Mouse (Mus musculus): ENCODE results near the gene Tmsb4x.
A peak's percentile ranks its signal among the peaks of the same experiment; 100 is the strongest.

The Tmsb4x gene

DNA sequence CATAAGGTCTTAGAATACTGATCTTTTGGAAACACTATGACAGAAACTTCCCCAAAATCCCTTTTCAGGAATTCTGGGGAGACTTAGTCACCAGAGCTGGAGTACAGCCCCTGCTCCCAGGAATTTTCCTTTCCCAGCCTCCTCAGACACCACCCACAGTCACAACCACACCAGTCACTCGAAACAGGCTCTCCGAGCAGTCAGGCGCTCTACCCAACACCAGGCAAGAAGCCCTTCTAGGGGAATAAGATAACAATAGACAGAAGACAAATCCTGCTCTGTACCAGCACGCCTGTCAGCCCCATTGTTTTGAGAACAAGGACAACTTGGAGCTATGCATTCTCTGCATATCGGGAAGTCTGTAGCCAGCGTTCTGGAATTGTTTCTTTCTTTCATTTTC, 25.6 kb downstream of the Tmsb4x start:
- no peak for DNase-seq (ENCODE audit: low read depth in 2 of 2, low spot score in 2 of 2)

DNA sequence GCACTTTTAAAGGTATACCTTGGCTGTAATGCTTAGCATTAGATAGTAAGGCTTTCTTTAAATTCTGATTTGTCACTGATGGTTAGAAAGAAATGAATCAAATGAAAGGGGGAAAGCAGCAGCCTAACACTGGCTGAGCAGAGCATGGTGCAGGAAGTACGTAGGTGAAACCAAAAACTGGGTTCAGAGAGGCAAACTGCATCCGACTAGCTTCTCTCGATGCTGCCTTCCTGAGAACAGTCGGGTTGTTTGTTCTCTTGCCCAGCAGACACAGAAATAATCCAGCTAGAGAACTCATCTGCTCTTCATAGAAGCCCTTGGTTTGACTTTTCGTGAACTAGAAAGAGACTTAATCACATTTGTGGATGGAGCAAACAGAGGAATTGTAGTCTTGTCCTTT, 26.7 kb downstream of the Tmsb4x start:
- DNase-seq (ENCODE audit: low read depth in 2 of 2, low spot score in 2 of 2) = peak; percentile 49 to 55

DNA sequence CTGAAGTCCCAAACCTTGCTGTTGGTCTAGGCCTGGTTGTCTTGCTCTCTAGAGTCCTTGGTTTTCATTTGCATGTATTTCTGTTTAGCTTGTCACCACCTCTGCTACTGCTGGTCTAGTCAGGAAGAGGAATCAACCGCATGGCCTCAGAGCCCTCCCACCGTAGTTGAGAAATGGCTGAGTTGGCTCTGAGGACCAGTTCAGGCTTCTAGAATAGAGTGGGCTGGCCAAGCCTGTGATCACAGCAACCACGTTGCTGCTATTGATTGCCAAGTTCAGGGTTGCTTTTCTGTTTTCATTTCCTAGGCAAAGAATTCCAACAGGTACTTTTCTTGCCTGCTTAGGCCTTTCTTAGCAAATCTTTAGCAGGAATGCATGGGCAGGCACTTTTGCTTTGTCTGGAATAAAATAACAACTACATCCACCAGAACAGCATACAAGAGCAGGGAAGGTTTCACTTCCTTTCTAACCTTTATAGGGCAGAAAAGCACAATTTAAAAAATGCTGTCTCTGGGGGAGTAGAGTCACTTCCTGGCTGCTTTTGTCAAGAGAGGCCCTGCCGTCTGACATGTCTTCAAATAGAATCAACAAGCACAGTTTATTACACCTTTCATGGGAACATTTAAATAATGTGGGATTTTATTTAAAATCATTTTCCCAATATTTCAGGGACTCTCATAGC, 29.0 kb downstream of the Tmsb4x start:
- peak in 1 of 2 experiments; percentile 21 for DNase-seq (ENCODE audit: low read depth in 2 of 2, low spot score in 2 of 2)

DNA sequence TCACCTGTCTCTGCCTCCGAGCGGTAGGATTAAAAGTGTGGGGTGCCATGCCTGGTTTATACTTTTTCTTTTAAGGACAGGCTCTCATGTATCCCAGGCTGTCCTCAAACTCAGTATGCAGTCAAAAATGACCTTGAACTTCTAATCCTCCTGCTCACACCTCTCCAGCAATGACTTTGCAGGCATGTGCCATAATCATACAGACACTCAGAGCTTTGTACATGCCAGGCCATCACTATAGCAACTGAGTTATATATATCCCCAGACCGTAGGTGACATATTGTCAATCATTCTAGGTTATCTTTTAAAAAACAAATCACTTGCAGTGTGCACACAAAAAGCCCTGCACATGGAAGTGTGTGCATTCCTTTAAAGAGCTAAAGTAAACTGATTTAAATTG, 29.6 kb downstream of the Tmsb4x start:
- DNase-seq (ENCODE audit: low read depth in 2 of 2, low spot score in 2 of 2) = no peak

DNA sequence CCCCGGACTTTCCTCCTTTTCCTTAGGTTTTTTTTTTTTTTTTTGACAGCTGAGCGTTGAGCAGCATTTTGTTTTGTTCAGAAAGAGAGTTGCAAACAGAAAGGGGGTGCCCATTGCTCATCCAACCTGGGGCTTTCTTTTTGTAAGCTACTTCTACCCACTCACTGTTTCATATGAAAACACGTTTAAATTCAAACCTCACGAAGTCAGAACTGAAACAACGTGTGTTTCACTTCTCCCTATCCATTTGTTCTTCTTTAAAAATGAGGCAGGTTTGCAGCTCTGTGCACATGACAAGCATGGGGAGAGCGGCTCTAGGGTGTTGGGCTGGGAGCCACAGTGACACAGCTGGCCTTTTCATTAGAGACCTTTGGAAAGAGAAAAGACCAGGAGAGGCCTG, 33.8 kb downstream of the Tmsb4x start:
- DNase-seq (ENCODE audit: low read depth in 2 of 2, low spot score in 2 of 2) = no peak

DNA sequence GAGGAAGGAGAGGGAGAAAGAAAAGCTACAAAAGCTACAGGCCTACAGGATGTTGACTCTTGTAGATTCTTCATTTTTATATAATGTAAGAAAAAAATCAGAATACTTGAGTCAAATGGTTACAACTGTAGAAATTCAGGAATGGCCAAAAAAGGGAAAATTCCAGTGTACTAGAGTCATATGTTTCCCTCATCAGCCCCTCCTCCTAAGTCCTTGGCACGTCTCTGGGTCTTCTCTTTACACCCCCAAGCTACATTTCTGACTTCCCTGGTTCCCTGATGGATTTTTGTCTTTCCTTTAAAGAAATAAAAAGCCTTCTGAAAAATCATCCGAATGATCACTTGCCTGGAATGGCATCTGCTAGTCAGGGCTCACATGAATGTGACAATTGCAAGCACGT, 34.8 kb downstream of the Tmsb4x start:
- no peak for DNase-seq (ENCODE audit: low read depth in 2 of 2, low spot score in 2 of 2)

DNA sequence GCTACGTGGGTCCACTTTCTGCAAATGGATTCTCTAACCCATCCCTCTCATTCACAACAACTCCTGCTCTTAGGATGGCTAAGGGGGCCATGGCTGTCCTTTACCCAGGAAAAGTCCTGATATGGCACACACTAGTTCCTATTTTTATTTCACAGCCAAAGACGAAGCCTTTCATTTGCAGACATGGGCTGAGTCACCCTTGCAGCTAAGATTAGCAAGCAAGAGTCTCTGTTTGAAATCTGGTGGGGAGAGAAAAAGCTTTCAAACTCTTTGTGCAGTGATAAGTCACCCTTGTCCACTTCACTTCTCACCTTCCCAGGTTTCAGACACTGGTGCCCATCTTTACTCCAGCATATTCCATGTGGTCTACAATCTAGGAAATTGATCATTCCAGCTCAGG, 36.9 kb downstream of the Tmsb4x start:
- no peak for DNase-seq (ENCODE audit: low read depth in 2 of 2, low spot score in 2 of 2)

DNA sequence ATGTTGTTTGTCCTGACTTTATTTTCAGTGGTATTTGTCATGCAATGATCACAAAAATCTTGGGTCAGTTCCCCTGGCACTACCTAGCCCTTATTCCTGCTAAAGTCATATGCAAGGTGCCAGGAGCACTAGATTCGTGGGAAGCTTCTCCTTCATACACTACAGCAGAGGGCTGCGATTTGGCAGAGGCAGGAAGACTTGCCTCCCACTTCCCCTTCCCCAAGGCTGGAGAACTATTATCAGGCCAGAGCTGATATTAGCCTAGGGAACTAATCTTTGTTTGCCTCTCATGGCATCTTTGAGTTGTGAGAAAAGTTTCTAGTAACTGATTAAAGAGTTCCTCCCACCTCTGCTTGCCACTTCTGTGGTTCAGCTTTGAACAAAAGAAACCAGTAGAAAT, 37.8 kb downstream of the Tmsb4x start:
- no peak for DNase-seq (ENCODE audit: low read depth in 2 of 2, low spot score in 2 of 2)

DNA sequence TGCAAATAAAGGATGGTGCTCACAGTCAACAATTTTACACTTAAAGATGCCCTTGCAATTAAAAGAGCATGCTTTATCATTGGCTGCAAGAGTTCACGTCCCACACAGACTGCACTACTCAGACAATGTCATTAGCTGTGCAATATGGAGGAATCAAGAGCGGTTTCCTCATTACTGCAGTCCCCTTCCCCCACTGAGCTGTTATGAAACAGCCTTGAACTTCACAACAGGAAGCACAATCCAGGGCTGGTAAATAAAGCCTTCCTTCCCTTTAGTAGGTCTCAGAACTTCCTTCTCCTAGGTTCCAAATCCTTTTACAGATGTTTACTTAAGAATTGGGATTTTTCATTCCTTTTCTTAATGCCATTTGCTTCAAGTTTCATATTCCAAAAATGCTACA, 41.8 kb downstream of the Tmsb4x start:
- DNase-seq (ENCODE audit: low read depth in 2 of 2, low spot score in 2 of 2) = no peak

DNA sequence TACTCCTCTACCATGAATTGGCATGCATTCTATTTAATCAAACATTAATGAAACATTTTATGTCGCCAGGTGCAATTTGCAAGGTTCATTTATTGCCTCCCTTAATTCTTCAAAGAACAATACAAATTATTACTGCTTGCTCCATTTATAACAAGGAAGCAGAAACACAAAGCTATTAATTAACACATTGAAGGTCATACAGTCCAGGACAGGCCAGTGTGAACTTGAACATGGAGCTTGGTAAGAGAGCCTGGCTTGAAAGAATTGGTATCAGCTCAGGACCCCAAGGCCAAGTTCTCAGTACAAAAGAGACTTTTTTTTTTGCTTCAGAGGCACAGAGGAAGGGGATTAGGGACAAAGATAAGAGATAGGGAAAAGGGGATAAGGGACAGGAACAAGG, 43.1 kb downstream of the Tmsb4x start:
- no peak for DNase-seq (ENCODE audit: low read depth in 2 of 2, low spot score in 2 of 2)

DNA sequence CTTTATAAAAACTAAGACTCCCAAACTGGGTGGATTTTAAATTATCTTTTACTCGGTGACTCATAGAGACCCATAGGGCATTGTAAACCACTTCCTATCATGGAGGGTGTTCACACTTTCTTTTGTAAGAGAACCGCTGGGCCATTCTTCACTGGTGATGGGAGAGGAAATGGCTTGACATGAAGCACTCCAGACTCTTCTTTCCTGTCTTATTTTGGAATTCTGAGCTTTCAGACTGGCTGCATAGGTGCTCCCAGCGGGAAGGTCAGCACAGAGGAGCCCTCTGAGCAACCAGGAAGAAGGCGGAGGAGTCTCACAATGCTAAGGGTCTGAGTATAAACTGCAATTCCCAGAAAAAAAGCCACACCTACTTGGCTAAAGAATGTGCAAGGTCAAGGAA, 51.4 kb downstream of the Tmsb4x start:
- no peak for DNase-seq (ENCODE audit: low read depth in 2 of 2, low spot score in 2 of 2)

Measured in CD8-positive naive resting alpha-beta T cell, adult 2 months (primary cell).